Mouse (Mus musculus): ENCODE results near the gene Map2k5. TPM values are rescaled to one million over a fixed set of nuclear protein-coding genes. Genes with fewer than 3 reads are reported as not detected.

Gene Map2k5
- polyA plus RNA-seq, 1 experiment from 2014 or later, result 24.6 TPM

- H3K4me2 ChIP-seq (replicated peaks), result no peak overlapping the region
- no peak overlapping the region for H3K27ac ChIP-seq
- H3K9me3 ChIP-seq, result no peaks in the 10 kb centered on the region
- no peaks in the 10 kb centered on the region for H3K4me1 ChIP-seq (replicated peaks)
- WGBS, result 95% methylated on average over 4 of the region's 4 CpGs
- no peaks in the 10 kb centered on the region for H3K27me3 ChIP-seq (replicated peaks)
- no peak for ATAC-seq
- H3K36me3 ChIP-seq, result peaks cover 14% of the 10 kb centered on the region; the same call in 1 of the 2 replicates
- no peak overlapping the region for H3K9ac ChIP-seq
- H3K4me3 ChIP-seq (replicated peaks), result no peak overlapping the region
Observed at GRCm38 (mm10) chr9:63335816-63336215, 41.9 kb downstream of the Map2k5 start.

- H3K27ac ChIP-seq, result no peak overlapping the region
- H3K9ac ChIP-seq, result no peak overlapping the region
- no peak overlapping the region for H3K4me2 ChIP-seq (replicated peaks)
- H3K27me3 ChIP-seq (replicated peaks), result no peaks in the 10 kb centered on the region
- no peak overlapping the region for H3K4me3 ChIP-seq (replicated peaks)
- H3K4me1 ChIP-seq (replicated peaks), result no peaks in the 10 kb centered on the region
- peaks cover 11% of the 10 kb centered on the region; the same call in 1 of the 2 replicates for H3K36me3 ChIP-seq
- ATAC-seq, result no peak
- 98% methylated on average over 2 of the region's 2 CpGs for WGBS
- H3K9me3 ChIP-seq, result no peaks in the 10 kb centered on the region
Observed at GRCm38 (mm10) chr9:63333074-63333473, 44.6 kb downstream of the Map2k5 start.

- H3K27ac ChIP-seq, result no peak overlapping the region
Observed at GRCm38 (mm10) chr9:63331246-63331645, 46.5 kb downstream of the Map2k5 start.

GRCm38 (mm10) chr9:63328958-63329685 lies 48.6 kb downstream of the Map2k5 start:
- WGBS, result 76% methylated on average over 15 of the region's 15 CpGs
- Histone ChIP-seq H3K4me3 (replicated peaks) (no peak overlapping the region), H3K4me2 (replicated peaks) (no peak overlapping the region), H3K9me3 (no peaks in the 10 kb centered on the region), H3K9ac (no peak overlapping the region), H3K4me1 (replicated peaks) (no peaks in the 10 kb centered on the region), H3K27me3 (replicated peaks) (no peaks in the 10 kb centered on the region), H3K36me3 (peaks cover 11% of the 10 kb centered on the region; the same call in 1 of the 2 replicates), H3K27ac (no peak overlapping the region)
- no peak for ATAC-seq

More at GRCm38 (mm10) chr9:63331246-63331645, 46.5 kb downstream of the Map2k5 start:
- no peaks in the 10 kb centered on the region for H3K4me1 ChIP-seq (replicated peaks)
- no peaks in the 10 kb centered on the region for H3K9me3 ChIP-seq
- WGBS, result 95% methylated on average over 6 of the region's 6 CpGs
- H3K4me3 ChIP-seq (replicated peaks), result no peak overlapping the region
- peaks cover 11% of the 10 kb centered on the region; the same call in 1 of the 2 replicates for H3K36me3 ChIP-seq
- ATAC-seq, result no peak
- no peak overlapping the region for H3K4me2 ChIP-seq (replicated peaks)
- no peaks in the 10 kb centered on the region for H3K27me3 ChIP-seq (replicated peaks)
- no peak overlapping the region for H3K9ac ChIP-seq

GRCm38 (mm10) chr9:63315231-63315630 lies 62.5 kb downstream of the Map2k5 start:
- Histone ChIP-seq H3K9ac (no peak overlapping the region), H3K27me3 (replicated peaks) (no peaks in the 10 kb centered on the region), H3K4me2 (replicated peaks) (no peak overlapping the region), H3K4me1 (replicated peaks) (no peaks in the 10 kb centered on the region), H3K4me3 (replicated peaks) (no peak overlapping the region), H3K36me3 (0 out of 2 replicates have a peak, but pooled peaks cover 2% of the 10 kb centered on the region), H3K27ac (no peak overlapping the region), H3K9me3 (no peaks in the 10 kb centered on the region)
- no peak for ATAC-seq

GRCm38 (mm10) chr9:63314126-63314525 lies 63.6 kb downstream of the Map2k5 start:
- no peak overlapping the region for H3K9ac ChIP-seq
- no peaks in the 10 kb centered on the region for H3K9me3 ChIP-seq
- H3K4me3 ChIP-seq (replicated peaks), result no peak overlapping the region
- H3K27ac ChIP-seq, result no peak overlapping the region
- H3K4me2 ChIP-seq (replicated peaks), result no peak overlapping the region
- WGBS, result 74% methylated on average over 4 of the region's 4 CpGs
- H3K27me3 ChIP-seq (replicated peaks), result no peaks in the 10 kb centered on the region
- H3K4me1 ChIP-seq (replicated peaks), result peaks cover 8% of the 10 kb centered on the region
- H3K36me3 ChIP-seq, result no peaks in the 10 kb centered on the region
- ATAC-seq, result no peak

GRCm38 (mm10) chr9:63309956-63310355 lies 67.7 kb downstream of the Map2k5 start:
- ATAC-seq, result no peak
- no peaks in the 10 kb centered on the region for H3K36me3 ChIP-seq
- no peak overlapping the region for H3K9ac ChIP-seq
- no peak overlapping the region for H3K4me3 ChIP-seq (replicated peaks)
- peaks cover 14% of the 10 kb centered on the region for H3K4me1 ChIP-seq (replicated peaks)
- WGBS, result 90% methylated on average over 6 of the region's 6 CpGs
- H3K9me3 ChIP-seq, result no peaks in the 10 kb centered on the region
- no peak overlapping the region for H3K27ac ChIP-seq
- H3K27me3 ChIP-seq (replicated peaks), result no peaks in the 10 kb centered on the region
- H3K4me2 ChIP-seq (replicated peaks), result no peak overlapping the region

- Histone ChIP-seq H3K4me3 (replicated peaks) (no peak overlapping the region), H3K27ac (no peak overlapping the region), H3K36me3 (no peaks in the 10 kb centered on the region), H3K9me3 (no peaks in the 10 kb centered on the region), H3K27me3 (replicated peaks) (no peaks in the 10 kb centered on the region), H3K4me2 (replicated peaks) (no peak overlapping the region), H3K4me1 (replicated peaks) (peaks cover 14% of the 10 kb centered on the region), H3K9ac (no peak overlapping the region)
- WGBS, result 22% methylated on average over 5 of the region's 5 CpGs
- ATAC-seq, result no peak
Observed at GRCm38 (mm10) chr9:63309008-63309407, 68.7 kb downstream of the Map2k5 start.

GRCm38 (mm10) chr9:63308441-63308840 lies 69.3 kb downstream of the Map2k5 start:
- Histone ChIP-seq H3K9ac (no peak overlapping the region), H3K36me3 (no peaks in the 10 kb centered on the region), H3K27me3 (replicated peaks) (no peaks in the 10 kb centered on the region), H3K4me1 (replicated peaks) (peaks cover 14% of the 10 kb centered on the region), H3K9me3 (no peaks in the 10 kb centered on the region), H3K4me2 (replicated peaks) (no peak overlapping the region), H3K4me3 (replicated peaks) (no peak overlapping the region), H3K27ac (no peak overlapping the region)
- no peak for ATAC-seq
- 39% methylated on average over 4 of the region's 4 CpGs for WGBS

GRCm38 (mm10) chr9:63302511-63302910 lies 75.2 kb downstream of the Map2k5 start:
- Histone ChIP-seq H3K27ac (no peak overlapping the region), H3K27me3 (replicated peaks) (no peaks in the 10 kb centered on the region), H3K36me3 (0 out of 2 replicates have a peak, but pooled peaks cover 3% of the 10 kb centered on the region), H3K9me3 (no peaks in the 10 kb centered on the region), H3K4me1 (replicated peaks) (no peaks in the 10 kb centered on the region), H3K4me2 (replicated peaks) (no peak overlapping the region), H3K9ac (no peak overlapping the region), H3K4me3 (replicated peaks) (no peak overlapping the region)
- no peak for ATAC-seq
- 85% methylated on average over 4 of the region's 4 CpGs for WGBS

- 0 out of 2 replicates have a peak, but pooled peaks cover 3% of the 10 kb centered on the region for H3K36me3 ChIP-seq
- H3K4me3 ChIP-seq (replicated peaks), result no peak overlapping the region
- no peak overlapping the region for H3K4me2 ChIP-seq (replicated peaks)
- H3K27me3 ChIP-seq (replicated peaks), result no peaks in the 10 kb centered on the region
- no peak for ATAC-seq
- no peak overlapping the region for H3K9ac ChIP-seq
- no peak overlapping the region for H3K27ac ChIP-seq
- H3K9me3 ChIP-seq, result no peaks in the 10 kb centered on the region
- H3K4me1 ChIP-seq (replicated peaks), result no peaks in the 10 kb centered on the region
- 99% methylated on average over 3 of the region's 3 CpGs for WGBS
Observed at GRCm38 (mm10) chr9:63298656-63299055, 79.0 kb downstream of the Map2k5 start.

GRCm38 (mm10) chr9:63295551-63295958 lies 82.1 kb downstream of the Map2k5 start:
- no peak overlapping the region for H3K9ac ChIP-seq
- no peaks in the 10 kb centered on the region for H3K36me3 ChIP-seq
- H3K27ac ChIP-seq, result no peak overlapping the region
- ATAC-seq, result no peak
- H3K9me3 ChIP-seq, result no peaks in the 10 kb centered on the region
- no peaks in the 10 kb centered on the region for H3K4me1 ChIP-seq (replicated peaks)
- no peaks in the 10 kb centered on the region for H3K27me3 ChIP-seq (replicated peaks)
- H3K4me2 ChIP-seq (replicated peaks), result no peak overlapping the region
- no peak overlapping the region for H3K4me3 ChIP-seq (replicated peaks)
- WGBS, result 57% methylated on average over 7 of the region's 7 CpGs

GRCm38 (mm10) chr9:63294846-63295245 lies 82.9 kb downstream of the Map2k5 start:
- Histone ChIP-seq H3K4me2 (replicated peaks) (no peak overlapping the region), H3K36me3 (no peaks in the 10 kb centered on the region), H3K27ac (no peak overlapping the region), H3K9ac (no peak overlapping the region), H3K4me1 (replicated peaks) (no peaks in the 10 kb centered on the region), H3K27me3 (replicated peaks) (no peaks in the 10 kb centered on the region), H3K4me3 (replicated peaks) (no peak overlapping the region), H3K9me3 (no peaks in the 10 kb centered on the region)
- ATAC-seq, result no peak
- WGBS, result 68% methylated on average over 6 of the region's 6 CpGs
